ENCODE assay signal across 8 mouse cellular contexts in genomic region chr19:37050643-37051345, GRCm38 (mm10).
DNase-seq lines count a peak whose midpoint lies in the region; ATAC-seq lines count a peak whose summit lies in the region.

No protein-coding gene starts in this region.

- H3K9ac ChIP-seq in liver, embryonic 11.5 days (ENCODE audit: low read depth, low read length): no peak overlapping the region
- H3K9ac ChIP-seq in limb, embryonic 13.5 days: no peak overlapping the region
- no peak overlapping the region for H3K9ac ChIP-seq in neural tube, embryonic 13.5 days

- H3K9me3 ChIP-seq in liver, embryonic 11.5 days (ENCODE audit: control insufficient read depth, low read length): no peaks in the 10 kb centered on the region
- H3K9me3 ChIP-seq in limb, embryonic 13.5 days: no peaks in the 10 kb centered on the region
- H3K9me3 ChIP-seq in neural tube, embryonic 13.5 days: no peaks in the 10 kb centered on the region

- no peak overlapping the region for H3K4me3 ChIP-seq in liver, embryonic 11.5 days (ENCODE audit: low read depth, low read length)
- H3K4me3 ChIP-seq in limb, embryonic 13.5 days: no peak overlapping the region
- H3K4me3 ChIP-seq in neural tube, embryonic 13.5 days: no peak overlapping the region

- H3K4me2 ChIP-seq in liver, embryonic 11.5 days: no peak overlapping the region
- H3K4me2 ChIP-seq in limb, embryonic 13.5 days (replicated peaks): no peak overlapping the region
- no peak overlapping the region for H3K4me2 ChIP-seq in neural tube, embryonic 13.5 days

- 63% methylated on average over 4 of the region's 4 CpGs for WGBS in liver, embryonic 11.5 days
- 72% methylated on average over 4 of the region's 4 CpGs for WGBS in limb, embryonic 13.5 days
- WGBS in neural tube, embryonic 13.5 days: 70% methylated on average over 4 of the region's 4 CpGs

- no peaks in the 10 kb centered on the region for H3K27me3 ChIP-seq in liver, embryonic 11.5 days (replicated peaks; ENCODE audit: control insufficient read depth, insufficient read depth, low read length)
- no peaks in the 10 kb centered on the region for H3K27me3 ChIP-seq in limb, embryonic 13.5 days
- H3K27me3 ChIP-seq in neural tube, embryonic 13.5 days: no peaks in the 10 kb centered on the region

- no peaks in the 10 kb centered on the region for H3K4me1 ChIP-seq in liver, embryonic 11.5 days (replicated peaks; ENCODE audit: control insufficient read depth, insufficient read depth, low read length)
- no peaks in the 10 kb centered on the region for H3K4me1 ChIP-seq in limb, embryonic 13.5 days
- H3K4me1 ChIP-seq in neural tube, embryonic 13.5 days (replicated peaks): no peaks in the 10 kb centered on the region

- DNase-seq in liver: peak; percentile 30
- no peak for DNase-seq in liver, embryonic 11.5 days (ENCODE audit: low spot score)
- peak; percentile 74 for DNase-seq in ZHBTc4 (ENCODE audit: low read depth, low spot score)
- DNase-seq in cerebellum, postnatal 10 days: peak; percentile 80 to 88
- DNase-seq in heart, postnatal 4 days: peak; percentile 68
- DNase-seq in frontal cortex, postnatal 10 days (ENCODE audit: low spot score in 2 of 2): no peak

- H3K27ac ChIP-seq in liver, embryonic 11.5 days (ENCODE audit: low read depth, low read length): no peak overlapping the region
- H3K27ac ChIP-seq in limb, embryonic 13.5 days: no peak overlapping the region
- no peak overlapping the region for H3K27ac ChIP-seq in neural tube, embryonic 13.5 days (replicated peaks)

- H3K36me3 ChIP-seq in liver, embryonic 11.5 days (ENCODE audit: control insufficient read depth, insufficient read depth, low read length): no peaks in the 10 kb centered on the region
- no peaks in the 10 kb centered on the region for H3K36me3 ChIP-seq in limb, embryonic 13.5 days
- H3K36me3 ChIP-seq in neural tube, embryonic 13.5 days: no peaks in the 10 kb centered on the region

- no peak for ATAC-seq in liver, embryonic 11.5 days (replicated peaks; ENCODE audit: low FRiP score)
- ATAC-seq in limb, embryonic 13.5 days (ENCODE audit: low FRiP score, low read depth): 0 out of 2 replicates have a peak, but pooled peaks have one; percentile 5
- peak; percentile 47; the same call in 1 of the 2 replicates for ATAC-seq in neural tube, embryonic 13.5 days (ENCODE audit: low read depth)

Comparison
In these comparisons a context has a peak if more than half of its experiments do, and no peak if none do; other contexts are left out.
1. DNase-seq: peak in liver (single experiment), ZHBTc4 (single experiment), cerebellum, postnatal 10 days (2 of 2) and heart, postnatal 4 days (single experiment); none in liver, embryonic 11.5 days (single experiment) and frontal cortex, postnatal 10 days (0 of 2).